Mouse (Mus musculus): ENCODE results near the gene 2410002F23Rik.

DNA sequence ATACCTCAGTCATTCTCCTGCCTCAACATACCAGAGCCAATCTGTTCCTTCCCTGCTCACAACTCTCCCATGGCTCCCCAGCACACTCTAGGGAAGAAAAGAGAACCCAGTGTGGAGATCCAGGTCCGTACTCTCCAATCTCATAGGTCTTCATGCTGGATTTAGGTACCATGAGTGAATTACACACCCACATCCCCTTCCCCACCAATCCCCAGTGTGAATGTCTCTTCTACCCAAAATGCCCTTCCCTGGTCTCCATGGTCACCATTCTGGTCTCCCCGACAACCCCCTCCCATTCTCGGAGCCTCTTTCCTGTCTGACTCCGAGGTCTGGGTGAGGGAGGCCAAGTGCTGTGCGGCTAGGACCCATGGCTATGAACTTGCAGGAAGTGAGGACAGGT is 14.6 kb downstream of the 2410002F23Rik start, which contains the start of gene Gm15517:
- no peak for TF ChIP-seq CTCF (IDR thresholded peaks at IDR 0.05; ENCODE audit: extremely low read depth, insufficient read depth, insufficient read length, insufficient replicate concordance)
- no peak for TF ChIP-seq POLR2A (IDR thresholded peaks at IDR 0.05; ENCODE audit: low read depth, low read length)

All from spleen, adult 2 months (tissue).